Mouse (Mus musculus): ENCODE data around the gene Xrcc3. TPM values are rescaled to one million over a fixed set of nuclear protein-coding genes. Genes with fewer than 3 reads are reported as not detected.

Gene Xrcc3
- 4.9 TPM for polyA plus RNA-seq (2017; shearing (Covaris generic))

DNA sequence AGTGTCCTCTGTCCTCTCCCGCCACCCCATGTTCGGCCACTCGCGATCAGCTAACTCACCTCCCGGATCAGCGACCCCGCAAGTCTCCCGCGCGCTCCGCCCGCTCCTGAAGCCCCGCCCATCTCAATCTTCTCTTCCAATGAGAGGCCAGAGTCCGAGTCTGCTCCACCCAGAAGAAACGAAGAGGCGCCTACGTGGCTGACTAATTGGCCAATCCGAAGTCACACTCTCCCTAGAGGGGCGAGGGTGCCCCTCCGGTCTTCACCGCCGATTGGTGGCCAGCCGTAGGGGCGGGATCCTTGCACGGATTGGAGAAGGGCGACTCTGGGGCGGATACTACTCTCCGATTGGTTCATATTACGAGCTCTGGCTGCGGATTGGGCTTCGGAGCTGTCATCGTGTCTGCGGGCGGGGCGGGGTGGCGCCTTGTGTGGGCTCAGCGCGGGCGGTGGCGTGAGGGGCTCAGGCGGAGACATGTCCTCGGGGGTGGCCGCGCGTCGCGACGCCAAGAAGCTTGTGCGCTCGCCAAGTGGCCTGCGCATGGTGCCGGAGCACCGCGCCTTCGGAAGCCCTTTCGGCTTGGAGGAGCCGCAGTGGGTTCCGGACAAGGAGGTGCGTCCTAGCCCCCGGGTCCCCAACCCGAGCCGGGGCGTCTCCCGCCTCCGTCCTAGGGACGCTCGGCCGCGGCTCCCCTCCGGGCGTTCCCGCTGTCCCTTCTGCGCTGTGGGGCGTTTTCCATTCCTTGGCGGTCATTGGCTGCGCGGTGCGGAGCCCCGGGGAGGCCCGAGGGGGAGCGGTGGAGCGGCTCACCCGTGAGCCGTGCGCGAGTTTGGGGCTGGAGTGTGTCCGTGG, at the start of gene Xrcc3, which contains the start of gene Zfyve21:
Gene Xrcc3, minus strand, starts transcription at position 108 of the 852 bp plus-strand sequence.
Gene Zfyve21, plus strand, starts transcription at position 405 of the 852 bp plus-strand sequence.

GRCm38 (mm10) chr12:111758381-111759175, 55.1 kb downstream of the Xrcc3 start, which contains the start of gene Klc1:
TSS of gene Klc1 (plus strand) at chr12:111758849.

Other genes with a start within 250 kb of the Xrcc3 start
- gene Mark3, start 239.3 kb downstream of the Xrcc3 start, polyA plus RNA-seq (2017; shearing (Covaris generic)), result 14.7 TPM
- gene Ckb, start 141.5 kb downstream of the Xrcc3 start, polyA plus RNA-seq (2017; shearing (Covaris generic)), result 41.3 TPM
- gene Trmt61a, start 135.8 kb downstream of the Xrcc3 start, polyA plus RNA-seq (2017; shearing (Covaris generic)), result 25.4 TPM
- 48.8 TPM for gene Bag5, start 100.6 kb downstream of the Xrcc3 start, polyA plus RNA-seq (2017; shearing (Covaris generic))
- gene Apopt1, start 100.6 kb downstream of the Xrcc3 start, polyA plus RNA-seq (2017; shearing (Covaris generic)), result 49.5 TPM
- 16.4 TPM for gene Klc1, start 55.0 kb downstream of the Xrcc3 start, polyA plus RNA-seq (2017; shearing (Covaris generic))
- 9.0 TPM for gene Zfyve21, start 297 bp upstream of the Xrcc3 start, polyA plus RNA-seq (2017; shearing (Covaris generic))
- gene Ppp1r13b, start 94.2 kb upstream of the Xrcc3 start, polyA plus RNA-seq (2017; shearing (Covaris generic)), result 4.8 TPM
- 250 TPM for gene Atp5mpl, start 153.1 kb upstream of the Xrcc3 start, polyA plus RNA-seq (2017; shearing (Covaris generic))
- gene Tdrd9, start 157.7 kb upstream of the Xrcc3 start, polyA plus RNA-seq (2017; shearing (Covaris generic)), result not detected
- gene Rd3l, start 167.4 kb upstream of the Xrcc3 start, polyA plus RNA-seq (2017; shearing (Covaris generic)), result not detected

All from CD4-positive, CD25-positive, alpha-beta regulatory T cell, adult 9 weeks (primary cell).